Mouse (Mus musculus): ENCODE measurements at regions not wholly inside any gene's neighbourhood (a gene's known extent, or its start where the extent isn't known, plus 50 kb on each side); places are given as distances from the start of the nearest gene placed in this dataset.
A peak's percentile ranks its signal among the peaks of the same experiment; 100 is the strongest.

- H3K27ac ChIP-seq = no peak overlapping the region
- no peak overlapping the region for H3K4me3 ChIP-seq (replicated peaks)
- no peak overlapping the region for H3K4me2 ChIP-seq
- peaks cover 4% of the 10 kb centered on the region; the same call in 1 of the 2 replicates for H3K27me3 ChIP-seq
- no peak for ATAC-seq (ENCODE audit: insufficient number of reproducible peaks, insufficient read depth, low FRiP score, low TSS enrichment, low read depth)
- H3K36me3 ChIP-seq = no peaks in the 10 kb centered on the region
- WGBS = 73% methylated on average over 6 of the region's 6 CpGs
- no peaks in the 10 kb centered on the region for H3K9me3 ChIP-seq
- peaks cover 25% of the 10 kb centered on the region for H3K4me1 ChIP-seq (replicated peaks)
- H3K9ac ChIP-seq (replicated peaks) = no peak overlapping the region
These were observed 51.3 kb upstream of the Mki67 start for GRCm38 (mm10) chr7:135767493-135767892.

GRCm38 (mm10) chr7:135768064-135768463, 51.9 kb upstream of the Mki67 start:
- H3K36me3 ChIP-seq = no peaks in the 10 kb centered on the region
- ATAC-seq (ENCODE audit: insufficient number of reproducible peaks, insufficient read depth, low FRiP score, low TSS enrichment, low read depth) = no peak
- WGBS = 91% methylated on average over 11 of the region's 11 CpGs

GRCm38 (mm10) chr7:135768592-135768991, 52.4 kb upstream of the Mki67 start:
- Histone ChIP-seq H3K36me3 (no peaks in the 10 kb centered on the region), H3K4me2 (no peak overlapping the region), H3K9ac (replicated peaks) (no peak overlapping the region), H3K27ac (no peak overlapping the region), H3K4me1 (replicated peaks) (peaks cover 25% of the 10 kb centered on the region), H3K27me3 (peaks cover 8% of the 10 kb centered on the region; the same call in 1 of the 2 replicates), H3K4me3 (replicated peaks) (no peak overlapping the region), H3K9me3 (no peaks in the 10 kb centered on the region)
- ATAC-seq (ENCODE audit: insufficient number of reproducible peaks, insufficient read depth, low FRiP score, low TSS enrichment, low read depth) = no peak
- WGBS = 11% methylated on average over 3 of the region's 3 CpGs

More at GRCm38 (mm10) chr7:135768064-135768463, 51.9 kb upstream of the Mki67 start:
- H3K4me2 ChIP-seq = no peak overlapping the region
- H3K9me3 ChIP-seq = no peaks in the 10 kb centered on the region
- peaks cover 25% of the 10 kb centered on the region for H3K4me1 ChIP-seq (replicated peaks)
- H3K4me3 ChIP-seq (replicated peaks) = no peak overlapping the region
- no peak overlapping the region for H3K27ac ChIP-seq
- H3K27me3 ChIP-seq = peaks cover 4% of the 10 kb centered on the region; the same call in 1 of the 2 replicates
- no peak overlapping the region for H3K9ac ChIP-seq (replicated peaks)

GRCm38 (mm10) chr7:135769082-135769673, 53.0 kb upstream of the Mki67 start:
- no peak overlapping the region for H3K4me3 ChIP-seq (replicated peaks)
- peaks cover 9% of the 10 kb centered on the region; the same call in 1 of the 2 replicates for H3K27me3 ChIP-seq
- H3K9ac ChIP-seq (replicated peaks) = no peak overlapping the region
- H3K4me1 ChIP-seq (replicated peaks) = peaks cover 25% of the 10 kb centered on the region
- H3K9me3 ChIP-seq = no peaks in the 10 kb centered on the region
- H3K4me2 ChIP-seq = no peak overlapping the region
- H3K36me3 ChIP-seq = no peaks in the 10 kb centered on the region
- no peak for ATAC-seq (ENCODE audit: insufficient number of reproducible peaks, insufficient read depth, low FRiP score, low TSS enrichment, low read depth)
- H3K27ac ChIP-seq = no peak overlapping the region
- WGBS = 52% methylated on average over 21 of the region's 21 CpGs

DNA sequence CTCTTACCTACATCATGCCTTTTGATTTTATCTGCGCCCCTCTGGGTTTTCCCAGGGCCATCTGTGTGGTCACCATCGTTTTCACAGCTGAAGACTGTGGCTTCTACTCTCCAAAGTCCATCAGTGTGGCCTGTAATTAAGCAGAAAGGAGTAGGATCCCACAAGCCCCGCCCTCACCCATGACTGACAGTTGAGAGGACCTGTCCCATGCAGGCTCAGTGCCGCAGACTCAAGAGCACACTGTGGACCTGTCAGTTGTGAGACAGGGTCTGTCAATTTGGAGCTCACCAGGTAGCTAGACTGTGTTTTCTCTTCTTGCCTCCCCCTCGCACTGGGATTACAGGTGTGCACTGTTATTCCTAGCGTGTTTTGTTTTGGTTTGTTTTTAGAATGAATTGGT, 53.9 kb upstream of the Mki67 start:
- ATAC-seq (ENCODE audit: insufficient number of reproducible peaks, insufficient read depth, low FRiP score, low TSS enrichment, low read depth) = no peak
- Histone ChIP-seq H3K9ac (replicated peaks) (no peak overlapping the region), H3K4me3 (replicated peaks) (no peak overlapping the region), H3K4me2 (no peak overlapping the region), H3K36me3 (no peaks in the 10 kb centered on the region), H3K27ac (no peak overlapping the region), H3K27me3 (peaks cover 9% of the 10 kb centered on the region; the same call in 1 of the 2 replicates), H3K9me3 (no peaks in the 10 kb centered on the region), H3K4me1 (replicated peaks) (peaks cover 25% of the 10 kb centered on the region)
- WGBS = 67% methylated on average over 6 of the region's 6 CpGs

GRCm38 (mm10) chr7:135775832-135776433, 59.8 kb upstream of the Mki67 start:
- H3K9me3 ChIP-seq = no peaks in the 10 kb centered on the region
- H3K4me3 ChIP-seq (replicated peaks) = no peak overlapping the region
- H3K4me1 ChIP-seq (replicated peaks) = peaks cover 21% of the 10 kb centered on the region
- H3K9ac ChIP-seq (replicated peaks) = no peak overlapping the region
- no peaks in the 10 kb centered on the region for H3K36me3 ChIP-seq
- 0 out of 2 replicates have a peak, but pooled peaks cover 5% of the 10 kb centered on the region for H3K27me3 ChIP-seq
- WGBS = 42% methylated on average over 7 of the region's 7 CpGs
- 0 out of 2 replicates have a peak overlapping the region, but pooled peaks have one; percentile 29 for H3K27ac ChIP-seq
- no peak overlapping the region for H3K4me2 ChIP-seq
- no peak for ATAC-seq (ENCODE audit: insufficient number of reproducible peaks, insufficient read depth, low FRiP score, low TSS enrichment, low read depth)

- Histone ChIP-seq H3K4me2 (no peak overlapping the region), H3K4me3 (replicated peaks) (no peak overlapping the region), H3K9ac (replicated peaks) (no peak overlapping the region), H3K27ac (no peak overlapping the region), H3K4me1 (replicated peaks) (0 out of 2 replicates have a peak, but pooled peaks cover 5% of the 10 kb centered on the region), H3K36me3 (no peaks in the 10 kb centered on the region), H3K9me3 (0 out of 2 replicates have a peak, but pooled peaks cover 6% of the 10 kb centered on the region), H3K27me3 (no peaks in the 10 kb centered on the region)
- ATAC-seq (ENCODE audit: insufficient number of reproducible peaks, insufficient read depth, low FRiP score, low TSS enrichment, low read depth) = no peak
- 94% methylated on average over 1 of the region's 1 CpGs for WGBS
These were observed 74.0 kb upstream of the Mki67 start for GRCm38 (mm10) chr7:135790167-135790566.

DNA sequence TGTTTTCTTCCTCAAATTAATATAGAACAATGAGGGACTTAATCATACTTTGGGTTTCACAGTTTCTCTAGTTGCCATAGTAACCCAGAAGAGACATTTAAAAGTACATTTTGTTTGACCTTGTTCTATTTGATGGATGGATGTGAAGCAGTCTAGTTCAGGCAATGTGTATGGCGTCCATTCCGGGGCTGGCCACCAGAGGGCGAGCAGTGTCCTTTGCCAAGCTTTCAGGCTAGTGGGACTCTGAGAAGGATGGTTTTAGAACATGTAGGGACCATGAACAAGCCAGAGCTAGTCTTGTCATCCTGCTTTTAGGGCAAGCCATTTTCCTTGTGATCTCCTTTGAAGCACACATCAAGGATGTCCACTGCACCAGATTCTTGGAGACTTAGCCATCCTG, 74.8 kb upstream of the Mki67 start:
- under 1% methylated on average over 3 of the region's 3 CpGs for WGBS
- Histone ChIP-seq H3K4me2 (no peak overlapping the region), H3K27ac (no peak overlapping the region), H3K4me3 (replicated peaks) (no peak overlapping the region), H3K36me3 (no peaks in the 10 kb centered on the region), H3K4me1 (replicated peaks) (0 out of 2 replicates have a peak, but pooled peaks cover 5% of the 10 kb centered on the region), H3K9me3 (no peaks in the 10 kb centered on the region), H3K9ac (replicated peaks) (no peak overlapping the region), H3K27me3 (no peaks in the 10 kb centered on the region)
- ATAC-seq (ENCODE audit: insufficient number of reproducible peaks, insufficient read depth, low FRiP score, low TSS enrichment, low read depth) = no peak

GRCm38 (mm10) chr7:135791953-135792690, 76.0 kb upstream of the Mki67 start:
- ATAC-seq (ENCODE audit: insufficient number of reproducible peaks, insufficient read depth, low FRiP score, low TSS enrichment, low read depth) = no peak
- H3K27me3 ChIP-seq = no peaks in the 10 kb centered on the region
- H3K4me1 ChIP-seq (replicated peaks) = 0 out of 2 replicates have a peak, but pooled peaks cover 5% of the 10 kb centered on the region
- H3K27ac ChIP-seq = no peak overlapping the region
- no peaks in the 10 kb centered on the region for H3K9me3 ChIP-seq
- no peak overlapping the region for H3K4me2 ChIP-seq
- H3K36me3 ChIP-seq = no peaks in the 10 kb centered on the region
- no peak overlapping the region for H3K9ac ChIP-seq (replicated peaks)
- 66% methylated on average over 6 of the region's 6 CpGs for WGBS
- H3K4me3 ChIP-seq (replicated peaks) = no peak overlapping the region

GRCm38 (mm10) chr7:135792918-135793317, 76.8 kb upstream of the Mki67 start:
- no peak overlapping the region for H3K27ac ChIP-seq
- H3K4me3 ChIP-seq (replicated peaks) = no peak overlapping the region
- H3K9me3 ChIP-seq = no peaks in the 10 kb centered on the region
- H3K9ac ChIP-seq (replicated peaks) = no peak overlapping the region
- no peak overlapping the region for H3K4me2 ChIP-seq
- WGBS = 36% methylated on average over 8 of the region's 8 CpGs
- H3K36me3 ChIP-seq = no peaks in the 10 kb centered on the region
- ATAC-seq (ENCODE audit: insufficient number of reproducible peaks, insufficient read depth, low FRiP score, low TSS enrichment, low read depth) = no peak
- 0 out of 2 replicates have a peak, but pooled peaks cover 5% of the 10 kb centered on the region for H3K4me1 ChIP-seq (replicated peaks)
- no peaks in the 10 kb centered on the region for H3K27me3 ChIP-seq

DNA sequence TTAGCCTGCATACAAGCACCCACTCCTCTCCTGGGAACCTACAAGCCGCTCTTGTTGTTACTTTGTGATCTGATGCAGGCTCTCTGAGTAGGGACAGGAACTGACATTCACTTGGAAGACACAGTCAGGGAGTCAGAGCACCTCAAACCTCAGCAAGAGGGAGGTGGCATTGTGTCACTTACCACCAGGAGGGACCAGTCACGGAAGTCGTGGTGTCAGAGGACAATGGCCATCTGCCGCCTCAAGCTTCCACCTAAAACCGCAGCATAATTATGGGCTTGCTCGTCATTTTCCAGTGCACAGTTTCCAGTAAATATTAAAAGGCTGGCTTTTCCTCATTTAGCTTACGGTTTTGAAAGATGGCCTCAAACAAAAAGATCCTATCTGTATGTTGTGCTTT, 78.1 kb upstream of the Mki67 start:
- H3K4me3 ChIP-seq (replicated peaks) = no peak overlapping the region
- ATAC-seq (ENCODE audit: insufficient number of reproducible peaks, insufficient read depth, low FRiP score, low TSS enrichment, low read depth) = no peak

More for the DNA sequence above, 78.1 kb upstream of the Mki67 start:
- Histone ChIP-seq H3K27ac (0 out of 2 replicates have a peak overlapping the region, but pooled peaks have one; percentile 31), H3K4me2 (no peak overlapping the region), H3K9me3 (no peaks in the 10 kb centered on the region), H3K36me3 (no peaks in the 10 kb centered on the region), H3K4me1 (replicated peaks) (0 out of 2 replicates have a peak, but pooled peaks cover 5% of the 10 kb centered on the region), H3K9ac (replicated peaks) (no peak overlapping the region), H3K27me3 (no peaks in the 10 kb centered on the region)
- WGBS = 50% methylated on average over 7 of the region's 7 CpGs
